Mouse (Mus musculus) frontal cortex, adult (tissue): ENCODE measurements at regions not wholly inside any gene's neighbourhood (a gene's known extent, or its start where the extent isn't known, plus 50 kb on each side); places are given as distances from the start of the nearest gene placed in this dataset.

Source experiments
- ATAC-seq: cut with Nextera tagmentation; 2 replicates; pipeline ENCODE4 v1.9.2; 2017; ENCODE audit warnings: mild to moderate bottlenecking, moderate library complexity, mixed read lengths; ENCODE audit not compliant: low TSS enrichment

DNA sequence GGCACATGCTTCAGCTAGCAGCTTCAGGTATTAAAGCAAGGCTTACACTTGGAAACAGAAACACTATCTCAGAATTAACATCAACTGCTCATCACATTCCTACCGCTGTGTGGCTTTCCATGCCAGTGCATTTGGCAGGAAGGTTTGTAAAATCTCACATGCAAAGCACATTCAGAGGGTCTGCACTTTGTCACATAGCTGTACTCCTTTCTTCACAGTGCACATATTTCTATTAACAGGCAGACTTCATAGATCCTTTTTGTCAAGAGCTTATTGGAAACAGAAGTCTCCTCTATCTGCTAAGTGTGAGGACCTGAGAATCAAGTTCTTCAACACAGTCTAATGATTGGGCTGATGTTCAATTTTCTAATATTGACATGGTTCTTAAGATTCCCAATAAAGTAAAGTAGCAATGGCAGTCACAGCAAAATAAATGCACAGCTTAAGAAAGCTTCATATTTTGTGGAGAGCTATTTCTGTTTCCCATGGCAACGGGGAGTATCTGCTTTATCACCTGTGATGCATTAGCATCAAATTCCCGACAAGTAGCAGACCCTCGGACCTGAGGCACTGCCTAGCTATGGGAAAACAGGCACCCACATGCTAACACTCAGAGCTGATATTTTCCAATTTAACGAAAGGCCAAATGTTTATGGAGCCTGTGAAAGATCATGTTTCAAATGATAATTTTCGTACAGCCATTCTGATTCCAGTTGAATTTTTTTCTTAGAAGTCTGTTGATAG lies 876.8 kb upstream of the Igfbp7 start:
- no peak for ATAC-seq

DNA sequence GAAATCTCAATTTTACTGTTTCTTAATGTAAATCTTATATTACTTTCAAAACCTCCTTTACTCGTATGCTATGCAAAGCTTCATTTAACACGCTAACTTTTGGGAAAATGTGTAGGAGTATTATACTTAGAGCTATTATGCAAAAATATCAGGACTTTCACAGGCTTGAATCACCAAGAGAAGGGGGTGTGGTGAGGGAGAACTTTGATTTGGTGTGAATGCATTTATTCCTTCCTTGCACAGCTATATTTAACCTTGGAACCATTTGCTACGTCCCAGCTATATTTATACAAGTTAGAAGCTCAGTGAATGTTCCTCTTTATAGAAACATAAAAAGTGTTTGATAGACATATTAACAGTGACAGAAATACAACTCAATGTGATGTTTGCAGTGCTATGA lies 843.6 kb upstream of the Igfbp7 start:
- ATAC-seq = peak; percentile 98

DNA sequence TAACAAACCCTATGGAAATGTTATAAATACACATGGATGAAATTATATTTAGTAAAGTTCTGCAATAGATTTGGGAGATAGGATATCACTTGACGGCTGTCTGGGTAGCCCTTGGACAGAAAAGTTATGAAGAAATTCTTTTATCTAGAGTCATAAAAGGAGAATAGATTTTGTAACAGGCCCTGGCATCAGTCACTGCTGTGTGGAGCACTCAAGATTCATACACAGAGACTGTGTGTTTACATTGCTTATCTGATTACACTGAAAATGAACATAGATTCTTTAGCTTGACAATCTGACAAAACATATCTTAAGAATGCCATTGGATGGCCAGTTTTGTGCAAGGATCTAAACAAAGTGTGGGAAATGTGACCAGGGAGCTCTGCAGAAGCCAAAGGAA lies 805.9 kb upstream of the Igfbp7 start:
- no peak for ATAC-seq
